Mouse (Mus musculus): Measurements from ENCODE around the gene Ttn. TPM values are rescaled to one million over a fixed set of nuclear protein-coding genes. Genes with fewer than 3 reads are reported as not detected.
A peak's percentile ranks its signal among the peaks of the same experiment; 100 is the strongest.
"Not testable (repeated sequence)": the region's sequence is repeated elsewhere in the genome, so short reads cannot be mapped to it uniquely, and the experiment has no call there.

Ttn gene
- polyA plus RNA-seq (2015; fragmentation: Nextera tagmentation; extraction: Ambion mirVana) = 0.22 and 0.40 TPM in 2 replicates

GRCm38 (mm10) chr2:76982391-76983145 lies at the start of gene Ttn:
Gene Ttn (minus strand): TSS chr2:76982547.
- H3K9me3 ChIP-seq (ENCODE audit: control insufficient read depth, low read length) = no peaks in the 10 kb centered on the region
- no peak within 1 kb of the TSS for H3K4me2 ChIP-seq (ENCODE audit: low read length)
- no peak within 1 kb of the TSS for H3K9ac ChIP-seq (replicated peaks; ENCODE audit: low read depth, low read length)
- no peaks in the 10 kb centered on the region for H3K36me3 ChIP-seq (ENCODE audit: control insufficient read depth, insufficient read depth)
- ATAC-seq = no peak
- no peak within 1 kb of the TSS for H3K27ac ChIP-seq (ENCODE audit: low read length)
- H3K4me1 ChIP-seq (replicated peaks; ENCODE audit: control insufficient read depth, insufficient read depth, low read length) = no peaks in the 10 kb centered on the region
- no peak within 1 kb of the TSS for H3K4me3 ChIP-seq (replicated peaks; ENCODE audit: low read length)
- H3K27me3 ChIP-seq (replicated peaks; ENCODE audit: control insufficient read depth, insufficient read depth, low read length) = no peaks in the 10 kb centered on the region
- WGBS = 85% methylated on average over 18 of the region's 18 CpGs

GRCm38 (mm10) chr2:77020649-77021048 lies 38.3 kb upstream of the Ttn start:
- Histone ChIP-seq H3K4me2 (ENCODE audit: low read length) (no peak overlapping the region), H3K9me3 (ENCODE audit: control insufficient read depth, low read length) (no peaks in the 10 kb centered on the region), H3K27ac (ENCODE audit: low read length) (no peak overlapping the region), H3K4me3 (replicated peaks; ENCODE audit: low read length) (no peak overlapping the region), H3K4me1 (replicated peaks; ENCODE audit: control insufficient read depth, insufficient read depth, low read length) (no peaks in the 10 kb centered on the region), H3K36me3 (ENCODE audit: control insufficient read depth, insufficient read depth) (no peaks in the 10 kb centered on the region), H3K27me3 (replicated peaks; ENCODE audit: control insufficient read depth, insufficient read depth, low read length) (no peaks in the 10 kb centered on the region), H3K9ac (replicated peaks; ENCODE audit: low read depth, low read length) (no peak overlapping the region)
- ATAC-seq = no peak
- 77% methylated on average over 2 of the region's 2 CpGs for WGBS

GRCm38 (mm10) chr2:77017735-77018134 lies 35.4 kb upstream of the Ttn start:
- Histone ChIP-seq H3K36me3 (ENCODE audit: control insufficient read depth, insufficient read depth) (no peaks in the 10 kb centered on the region), H3K4me1 (replicated peaks; ENCODE audit: control insufficient read depth, insufficient read depth, low read length) (no peaks in the 10 kb centered on the region), H3K27ac (ENCODE audit: low read length) (no peak overlapping the region), H3K4me2 (ENCODE audit: low read length) (no peak overlapping the region), H3K4me3 (replicated peaks; ENCODE audit: low read length) (no peak overlapping the region), H3K9ac (replicated peaks; ENCODE audit: low read depth, low read length) (no peak overlapping the region), H3K9me3 (ENCODE audit: control insufficient read depth, low read length) (no peaks in the 10 kb centered on the region), H3K27me3 (replicated peaks; ENCODE audit: control insufficient read depth, insufficient read depth, low read length) (no peaks in the 10 kb centered on the region)
- ATAC-seq = 0 out of 2 replicates have a peak, but pooled peaks have one; percentile 66
- 40% methylated on average over 4 of the region's 4 CpGs for WGBS

GRCm38 (mm10) chr2:77013449-77013848 lies 31.1 kb upstream of the Ttn start:
- not testable (repeated sequence) for H3K4me2 ChIP-seq (ENCODE audit: low read length); H3K36me3 ChIP-seq (ENCODE audit: control insufficient read depth, insufficient read depth); H3K27ac ChIP-seq (ENCODE audit: low read length); ATAC-seq; H3K4me1 ChIP-seq (replicated peaks; ENCODE audit: control insufficient read depth, insufficient read depth, low read length); H3K9ac ChIP-seq (replicated peaks; ENCODE audit: low read depth, low read length); H3K27me3 ChIP-seq (replicated peaks; ENCODE audit: control insufficient read depth, insufficient read depth, low read length); H3K4me3 ChIP-seq (replicated peaks; ENCODE audit: low read length); H3K9me3 ChIP-seq (ENCODE audit: control insufficient read depth, low read length)
- WGBS = 91% methylated on average over 6 of the region's 6 CpGs

GRCm38 (mm10) chr2:77011981-77012380 lies 29.6 kb upstream of the Ttn start:
- WGBS = 44% methylated on average over 5 of the region's 5 CpGs
- Histone ChIP-seq H3K9me3 (ENCODE audit: control insufficient read depth, low read length) (no peaks in the 10 kb centered on the region), H3K27me3 (replicated peaks; ENCODE audit: control insufficient read depth, insufficient read depth, low read length) (no peaks in the 10 kb centered on the region), H3K36me3 (ENCODE audit: control insufficient read depth, insufficient read depth) (no peaks in the 10 kb centered on the region), H3K4me1 (replicated peaks; ENCODE audit: control insufficient read depth, insufficient read depth, low read length) (no peaks in the 10 kb centered on the region; the same call in 1 of the 2 replicates), H3K9ac (replicated peaks; ENCODE audit: low read depth, low read length) (no peak overlapping the region), H3K4me3 (replicated peaks; ENCODE audit: low read length) (no peak overlapping the region), H3K27ac (ENCODE audit: low read length) (no peak overlapping the region), H3K4me2 (ENCODE audit: low read length) (no peak overlapping the region)
- no peak for ATAC-seq

GRCm38 (mm10) chr2:77007015-77007414 lies 24.7 kb upstream of the Ttn start:
- WGBS = 66% methylated on average over 7 of the region's 7 CpGs
- no peak; the same call in 1 of the 2 replicates for ATAC-seq

GRCm38 (mm10) chr2:77003148-77003547 lies 20.8 kb upstream of the Ttn start:
- Histone ChIP-seq H3K4me2 (ENCODE audit: low read length) (no peak overlapping the region), H3K4me3 (replicated peaks; ENCODE audit: low read length) (no peak overlapping the region), H3K27ac (ENCODE audit: low read length) (no peak overlapping the region), H3K9me3 (ENCODE audit: control insufficient read depth, low read length) (no peaks in the 10 kb centered on the region), H3K4me1 (replicated peaks; ENCODE audit: control insufficient read depth, insufficient read depth, low read length) (no peaks in the 10 kb centered on the region; the same call in 1 of the 2 replicates), H3K27me3 (replicated peaks; ENCODE audit: control insufficient read depth, insufficient read depth, low read length) (no peaks in the 10 kb centered on the region), H3K36me3 (ENCODE audit: control insufficient read depth, insufficient read depth) (no peaks in the 10 kb centered on the region), H3K9ac (replicated peaks; ENCODE audit: low read depth, low read length) (no peak overlapping the region)
- no peak for ATAC-seq
- WGBS = 49% methylated on average over 2 of the region's 2 CpGs

More at GRCm38 (mm10) chr2:77007015-77007414, 24.7 kb upstream of the Ttn start:
- no peaks in the 10 kb centered on the region for H3K36me3 ChIP-seq (ENCODE audit: control insufficient read depth, insufficient read depth)
- H3K27ac ChIP-seq (ENCODE audit: low read length) = no peak overlapping the region
- no peak overlapping the region for H3K4me3 ChIP-seq (replicated peaks; ENCODE audit: low read length)
- H3K4me2 ChIP-seq (ENCODE audit: low read length) = no peak overlapping the region
- H3K9me3 ChIP-seq (ENCODE audit: control insufficient read depth, low read length) = no peaks in the 10 kb centered on the region
- no peaks in the 10 kb centered on the region; the same call in 1 of the 2 replicates for H3K4me1 ChIP-seq (replicated peaks; ENCODE audit: control insufficient read depth, insufficient read depth, low read length)
- no peak overlapping the region for H3K9ac ChIP-seq (replicated peaks; ENCODE audit: low read depth, low read length)
- no peaks in the 10 kb centered on the region for H3K27me3 ChIP-seq (replicated peaks; ENCODE audit: control insufficient read depth, insufficient read depth, low read length)

GRCm38 (mm10) chr2:76998351-76998750 lies 16.0 kb upstream of the Ttn start:
- Histone ChIP-seq H3K4me1 (replicated peaks; ENCODE audit: control insufficient read depth, insufficient read depth, low read length) (no peaks in the 10 kb centered on the region), H3K4me2 (ENCODE audit: low read length) (no peak overlapping the region), H3K27ac (ENCODE audit: low read length) (no peak overlapping the region), H3K9ac (replicated peaks; ENCODE audit: low read depth, low read length) (no peak overlapping the region), H3K9me3 (ENCODE audit: control insufficient read depth, low read length) (no peaks in the 10 kb centered on the region), H3K4me3 (replicated peaks; ENCODE audit: low read length) (no peak overlapping the region), H3K36me3 (ENCODE audit: control insufficient read depth, insufficient read depth) (no peaks in the 10 kb centered on the region), H3K27me3 (replicated peaks; ENCODE audit: control insufficient read depth, insufficient read depth, low read length) (no peaks in the 10 kb centered on the region)
- no peak for ATAC-seq
- 77% methylated on average over 5 of the region's 5 CpGs for WGBS

- no peaks in the 10 kb centered on the region for H3K27me3 ChIP-seq (replicated peaks; ENCODE audit: control insufficient read depth, insufficient read depth, low read length)
- H3K36me3 ChIP-seq (ENCODE audit: control insufficient read depth, insufficient read depth) = no peaks in the 10 kb centered on the region
- ATAC-seq = peak; percentile 95
- no peaks in the 10 kb centered on the region for H3K9me3 ChIP-seq (ENCODE audit: control insufficient read depth, low read length)
- H3K4me3 ChIP-seq (replicated peaks; ENCODE audit: low read length) = no peak overlapping the region
- H3K9ac ChIP-seq (replicated peaks; ENCODE audit: low read depth, low read length) = no peak overlapping the region
- peaks cover 3% of the 10 kb centered on the region; the same call in 1 of the 2 replicates for H3K4me1 ChIP-seq (replicated peaks; ENCODE audit: control insufficient read depth, insufficient read depth, low read length)
- 55% methylated on average over 5 of the region's 5 CpGs for WGBS
- H3K4me2 ChIP-seq (ENCODE audit: low read length) = no peak overlapping the region
- H3K27ac ChIP-seq (ENCODE audit: low read length) = no peak overlapping the region
Observed at GRCm38 (mm10) chr2:76992493-76993201, 10.3 kb upstream of the Ttn start.
